Mouse (Mus musculus) heart, postnatal 0 days (tissue): ENCODE results near the gene Tbc1d10c. TPM values are rescaled to one million over a fixed set of nuclear protein-coding genes. Genes with fewer than 3 reads are reported as not detected.

ENCODE experiments used
- ATAC-seq: fragments of 200-750 bp; cut with Nextera tagmentation; 2 replicates; pipeline ENCODE4 v1.8.0; 2017; ENCODE audit warnings: low read depth, moderate number of reproducible peaks, moderate library complexity; ENCODE audit not compliant: insufficient read depth
- DNase-seq: peaks from one replicate; pipeline ENCODE4 v3.0.0-alpha.2; 2016; ENCODE audit warnings: low spot score
- H3K27ac ChIP-seq: fragments of 300-500 bp; sonication (generic); 2 replicates; pipeline ENCODE4 v1.5.1; 2014; ENCODE audit warnings: low read depth, mild to moderate bottlenecking
- H3K27me3 ChIP-seq: fragments of 300-500 bp; sonication (generic); 2 replicates; pipeline ENCODE4 v1.6.1; 2014; ENCODE audit warnings: low read length, mixed read lengths; ENCODE audit not compliant: control insufficient read depth, insufficient read depth
- H3K36me3 ChIP-seq: fragments of 300-500 bp; sonication (generic); replicated peaks from 2 replicates; pipeline ENCODE4 v1.6.1; 2014; ENCODE audit warnings: low read length, mixed read lengths; ENCODE audit not compliant: control insufficient read depth, insufficient read depth
- H3K4me1 ChIP-seq: fragments of 300-500 bp; sonication (generic); 2 replicates; pipeline ENCODE4 v1.6.1; 2014; ENCODE audit warnings: antibody characterized with exemption; ENCODE audit not compliant: control insufficient read depth, insufficient read depth
- H3K4me2 ChIP-seq: fragments of 300-500 bp; sonication (generic); 2 replicates; pipeline ENCODE4 v1.6.1; 2014; ENCODE audit warnings: low read depth, mild to moderate bottlenecking, low read length, moderate library complexity
- H3K4me3 ChIP-seq: fragments of 300-500 bp; sonication (generic); 2 replicates; pipeline ENCODE4 v1.5.1; 2014; ENCODE audit warnings: low read depth, low read length
- H3K9ac ChIP-seq: fragments of 300-500 bp; sonication (generic); replicated peaks from 2 replicates; pipeline ENCODE4 v1.6.1; 2014; ENCODE audit warnings: low read depth, low read length, mixed read lengths
- H3K9me3 ChIP-seq: fragments of 300-500 bp; sonication (generic); replicated peaks from 2 replicates; pipeline ENCODE4 v1.6.1; 2016; ENCODE audit warnings: low read length; ENCODE audit not compliant: control insufficient read depth
- CTCF ChIP-seq: IDR thresholded peaks from 2 replicates; pipeline ENCODE4 v1.5.1; 2016; ENCODE audit warnings: antibody characterized with exemption, control low read depth, low read depth
- EP300 ChIP-seq: IDR thresholded peaks from 2 replicates; pipeline ENCODE4 v1.6.1; 2016; ENCODE audit warnings: antibody characterized with exemption, low read depth
- WGBS: fragments of 180-500 bp; shearing (Covaris S2); extraction: QIAGEN DNeasy Blood & Tissue Kit; methylation state at CpG from one replicate; pipeline ENCODE4 v1.1.7; 2014; 5-methylcytosine and 5-hydroxymethylcytosine counted together
- polyA plus RNA-seq: library from polyadenylated mRNA; unstranded; fragments of >200 nt; fragmentation: Nextera tagmentation; extraction: Ambion mirVana; gene quantifications from 2 replicates; pipeline ENCODE4 v1.2.1, GENCODE M21; 2015
- total RNA-seq: library from RNA; depleted of rRNA; stranded (reverse); fragments of >200 nt; gene quantifications from 2 replicates; pipeline ENCODE4 v1.2.3, GENCODE M21; 2014; ENCODE audit warnings: low replicate concordance

Gene Tbc1d10c
- total and polyA plus RNA-seq, 2 experiments from 2014 or later: 2.7 TPM; not detected in 1

GRCm38 (mm10) chr19:4162646-4163542 is 28.2 kb downstream of the Tbc1d10c start, which contains the start of gene Rps6kb2:
Gene Rps6kb2, minus strand, starts transcription at chr19:4163354.
- 6% methylated on average over 42 of the region's 42 CpGs for WGBS
- peaks cover 44% of the 10 kb centered on the region for H3K36me3 ChIP-seq
- H3K9ac ChIP-seq: peak within 1 kb of the TSS; percentile 81
- H3K4me3 ChIP-seq: peak within 1 kb of the TSS; percentile 80
- peaks cover 7% of the 10 kb centered on the region for H3K4me1 ChIP-seq
- ATAC-seq: peak; percentile 79
- H3K4me2 ChIP-seq: peak within 1 kb of the TSS; percentile 81
- peak; percentile 97 for DNase-seq
- H3K9me3 ChIP-seq: no peaks in the 10 kb centered on the region
- H3K27me3 ChIP-seq: no peaks in the 10 kb centered on the region
- peak within 1 kb of the TSS; percentile 46 for H3K27ac ChIP-seq
- TF ChIP-seq EP300 (peak; percentile 64; the same call in 1 of the 2 replicates), CTCF (no peak; the same call in 1 of the 2 replicates)

GRCm38 (mm10) chr19:4159049-4159448 is 32.0 kb downstream of the Tbc1d10c start:
- WGBS: 94% methylated on average over 8 of the region's 8 CpGs
- Histone ChIP-seq H3K27me3 (no peaks in the 10 kb centered on the region), H3K36me3 (peaks cover 56% of the 10 kb centered on the region), H3K4me1 (peaks cover 4% of the 10 kb centered on the region), H3K27ac (no peak overlapping the region), H3K4me3 (no peak overlapping the region), H3K4me2 (no peak overlapping the region), H3K9me3 (no peaks in the 10 kb centered on the region), H3K9ac (no peak overlapping the region)
- no peak for ATAC-seq
- DNase-seq: no peak
- TF ChIP-seq EP300: no peak
- no peak for TF ChIP-seq CTCF

GRCm38 (mm10) chr19:4156771-4157170 is 34.3 kb downstream of the Tbc1d10c start:
- peaks cover 5% of the 10 kb centered on the region; the same call in 1 of the 2 replicates for H3K4me1 ChIP-seq
- no peaks in the 10 kb centered on the region for H3K9me3 ChIP-seq
- no peak overlapping the region for H3K4me3 ChIP-seq
- TF ChIP-seq CTCF (no peak), EP300 (no peak)
- no peak overlapping the region for H3K27ac ChIP-seq
- no peak overlapping the region for H3K4me2 ChIP-seq
- DNase-seq (no peak), ATAC-seq (no peak)
- no peaks in the 10 kb centered on the region for H3K27me3 ChIP-seq
- WGBS: 83% methylated on average over 12 of the region's 12 CpGs
- no peak overlapping the region for H3K9ac ChIP-seq
- peaks cover 76% of the 10 kb centered on the region for H3K36me3 ChIP-seq

GRCm38 (mm10) chr19:4156073-4156579 is 35.0 kb downstream of the Tbc1d10c start:
- H3K27ac ChIP-seq: no peak overlapping the region
- H3K4me2 ChIP-seq: peak overlapping the region; percentile 14; the same call in 1 of the 2 replicates
- H3K9ac ChIP-seq: no peak overlapping the region
- H3K4me1 ChIP-seq: peaks cover 5% of the 10 kb centered on the region; the same call in 1 of the 2 replicates
- DNase-seq: no peak
- no peak for ATAC-seq
- no peaks in the 10 kb centered on the region for H3K9me3 ChIP-seq
- peak overlapping the region; percentile 24; the same call in 1 of the 2 replicates for H3K4me3 ChIP-seq
- peaks cover 74% of the 10 kb centered on the region for H3K36me3 ChIP-seq
- no peaks in the 10 kb centered on the region for H3K27me3 ChIP-seq
- TF ChIP-seq EP300 (no peak), CTCF (no peak)
- WGBS: 65% methylated on average over 19 of the region's 20 CpGs

GRCm38 (mm10) chr19:4155223-4156072 is 35.6 kb downstream of the Tbc1d10c start:
- no peak overlapping the region; the same call in 1 of the 2 replicates for H3K9ac ChIP-seq
- DNase-seq: no peak
- ATAC-seq: no peak
- H3K36me3 ChIP-seq: peaks cover 76% of the 10 kb centered on the region
- H3K9me3 ChIP-seq: no peaks in the 10 kb centered on the region
- no peak for TF ChIP-seq CTCF
- no peak for TF ChIP-seq EP300
- no peak overlapping the region for H3K27ac ChIP-seq
- WGBS: 78% methylated on average over 6 of the region's 6 CpGs
- peaks cover 5% of the 10 kb centered on the region; the same call in 1 of the 2 replicates for H3K4me1 ChIP-seq
- peak overlapping the region; percentile 14; the same call in 1 of the 2 replicates for H3K4me2 ChIP-seq
- H3K27me3 ChIP-seq: no peaks in the 10 kb centered on the region
- peak overlapping the region; percentile 24; the same call in 1 of the 2 replicates for H3K4me3 ChIP-seq
